Mouse (Mus musculus) cerebellum, adult 11-12 months (tissue): ENCODE results near the gene Mafb.

Experiments used
- DNase-seq: peaks from one replicate; pipeline ENCODE4 v3.0.0; 2022

The Mafb gene

DNA sequence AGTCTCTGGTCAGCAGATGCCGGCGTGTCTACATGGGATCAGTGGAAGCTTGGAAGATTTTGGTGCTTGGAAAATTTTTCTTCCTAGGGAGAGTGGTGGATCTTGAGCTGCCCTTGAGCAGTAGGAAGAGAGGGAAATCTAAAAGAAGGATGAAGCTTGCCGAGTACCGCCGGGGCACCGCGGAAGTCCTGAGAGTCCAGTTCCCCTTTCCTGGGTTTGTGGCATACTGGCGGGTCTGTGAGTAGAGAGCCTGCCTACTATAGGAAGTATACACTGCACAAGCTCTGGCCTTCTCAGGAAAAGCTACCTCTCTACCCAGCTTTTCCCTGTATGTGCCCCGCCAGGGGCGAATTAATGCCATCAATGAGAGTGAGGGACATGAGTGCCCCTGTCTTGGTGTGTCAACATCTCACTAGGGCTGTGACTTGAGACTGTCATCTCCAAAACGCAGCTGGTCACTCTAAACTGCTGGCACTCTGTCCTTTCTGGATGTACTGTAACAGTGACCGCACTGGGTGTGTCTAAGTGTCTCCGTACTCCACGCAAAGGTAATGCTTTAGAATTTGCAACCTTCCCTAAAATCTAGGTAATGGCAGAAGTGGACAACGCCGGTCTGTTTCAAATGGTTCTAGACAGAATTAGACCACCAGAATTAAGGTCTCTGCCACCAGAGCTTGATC lies 5.3 kb downstream of the Mafb start:
- no peak for DNase-seq

DNA sequence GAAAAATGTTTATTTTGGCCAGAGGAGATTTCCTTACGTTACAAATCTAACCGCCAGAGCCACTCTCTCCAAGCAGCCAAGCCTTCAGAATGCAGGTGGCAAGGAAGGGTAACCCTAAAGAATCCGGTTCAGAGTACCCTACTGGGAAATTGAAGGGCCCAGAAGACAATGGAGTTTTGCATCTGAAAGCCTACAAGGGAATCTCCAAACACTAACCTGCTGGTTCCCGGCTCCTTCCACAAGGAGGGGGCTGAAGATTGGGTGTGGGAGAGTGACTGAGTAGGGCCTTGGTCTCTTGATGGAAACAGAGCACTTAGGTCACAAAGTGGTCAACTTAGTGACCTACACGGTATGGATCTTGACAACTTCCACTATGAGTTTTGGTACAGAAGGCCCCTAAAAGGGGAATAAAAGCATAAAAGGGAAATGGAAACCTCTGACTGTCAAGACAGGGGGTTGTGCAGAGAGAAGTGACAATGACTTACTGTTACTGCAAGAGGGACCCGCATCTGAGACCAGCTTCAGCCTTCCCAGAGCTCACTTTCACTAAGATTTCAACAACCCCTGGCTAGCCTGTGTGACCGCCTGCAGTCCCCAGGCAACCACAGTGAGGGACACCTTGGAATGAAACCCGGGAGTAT lies 6.5 kb downstream of the Mafb start:
- no peak for DNase-seq

DNA sequence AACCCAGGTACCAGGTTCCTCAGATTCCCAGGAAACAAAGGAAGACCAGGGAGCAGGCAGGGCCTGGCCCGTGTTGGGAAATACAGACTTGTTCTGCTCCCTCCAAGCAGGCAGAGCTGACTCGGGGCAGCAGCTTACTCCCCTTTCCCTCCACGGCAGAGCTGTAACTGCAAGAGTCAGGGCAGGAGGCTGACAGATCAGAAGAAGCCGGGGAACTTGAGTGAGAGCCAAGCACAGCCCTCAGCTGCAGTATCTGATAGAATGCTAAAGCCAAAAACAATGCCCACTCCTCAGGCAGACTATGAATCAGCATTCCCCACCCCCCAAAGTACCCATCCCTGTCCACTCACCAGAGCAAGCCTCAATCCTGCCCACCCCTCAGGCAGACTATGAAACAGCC lies 8.0 kb downstream of the Mafb start:
- no peak for DNase-seq

DNA sequence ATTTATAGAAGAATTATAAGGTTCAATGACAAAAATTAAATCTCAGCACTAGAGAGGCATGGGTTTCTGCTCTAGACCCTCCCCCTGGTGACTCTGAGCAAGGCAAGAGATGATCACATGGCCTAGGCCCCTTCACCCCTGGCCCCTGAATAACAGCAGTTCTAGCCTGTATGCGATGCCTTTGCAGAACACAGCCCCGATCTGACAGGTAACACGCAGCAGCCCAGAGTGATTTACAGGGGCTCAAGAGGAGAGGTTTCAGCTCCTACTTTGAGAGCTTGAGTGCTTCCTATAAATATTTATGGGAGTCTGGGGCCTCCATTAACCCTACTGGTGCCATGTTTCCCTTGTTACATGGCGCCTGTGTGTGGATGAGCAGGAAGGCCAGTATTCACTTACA lies 9.4 kb downstream of the Mafb start:
- no peak for DNase-seq

DNA sequence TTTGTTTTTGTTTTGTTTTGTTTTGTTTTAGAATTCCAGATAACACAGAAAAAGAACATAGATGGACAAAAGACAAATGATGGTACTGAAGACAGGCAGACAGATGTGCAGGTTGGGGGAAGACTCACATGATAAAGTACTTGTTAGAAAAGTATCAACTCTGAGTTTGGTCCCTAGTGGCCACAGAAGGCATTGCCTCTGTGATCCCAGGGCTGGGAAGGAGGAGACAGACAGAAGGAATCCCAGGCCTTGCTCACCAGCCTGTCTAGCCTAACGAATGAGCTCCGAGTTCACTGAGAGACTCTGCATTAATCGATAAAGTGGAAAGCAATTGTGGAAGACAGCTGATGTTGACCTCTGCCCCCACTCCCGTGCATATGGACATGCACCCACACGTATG lies 10.7 kb downstream of the Mafb start:
- DNase-seq = no peak

DNA sequence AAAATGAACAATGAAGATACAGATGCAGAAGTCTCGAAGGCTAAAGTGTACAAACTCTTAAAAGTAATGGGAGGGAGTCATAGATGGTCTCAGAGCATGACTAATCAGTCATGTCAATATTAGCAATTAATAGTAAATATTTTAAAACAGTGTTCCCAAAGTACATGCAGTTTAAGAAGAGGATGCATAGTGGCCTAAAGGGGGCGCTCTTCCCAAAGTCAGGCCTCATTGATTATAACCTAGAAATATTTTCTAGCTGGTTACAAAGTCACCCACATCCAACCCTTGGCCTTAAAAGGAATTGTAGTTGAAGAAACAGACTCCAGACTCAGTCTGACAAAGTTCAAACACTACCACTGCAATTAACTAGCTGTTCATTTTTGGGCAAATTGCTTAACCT lies 12.5 kb downstream of the Mafb start:
- DNase-seq = no peak

DNA sequence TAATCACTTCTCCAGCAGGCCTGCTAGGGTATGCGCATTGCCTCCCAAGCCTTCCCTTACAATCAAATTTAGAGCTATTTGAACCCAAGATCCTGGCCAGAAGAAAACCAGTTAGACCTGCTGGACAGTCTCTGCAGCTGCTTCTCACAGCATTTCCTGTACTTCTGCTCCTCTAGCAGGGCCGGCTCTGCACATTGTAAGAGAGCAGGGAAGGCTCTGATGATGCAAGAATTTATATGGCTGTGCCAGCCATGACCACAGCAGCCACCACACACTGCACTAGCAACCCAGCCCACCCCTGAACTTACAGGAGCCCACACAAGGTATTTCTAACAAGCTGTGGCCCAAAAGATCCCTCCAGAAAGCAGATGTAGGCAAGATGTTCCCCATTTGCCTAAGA lies 13.3 kb downstream of the Mafb start:
- DNase-seq = no peak

DNA sequence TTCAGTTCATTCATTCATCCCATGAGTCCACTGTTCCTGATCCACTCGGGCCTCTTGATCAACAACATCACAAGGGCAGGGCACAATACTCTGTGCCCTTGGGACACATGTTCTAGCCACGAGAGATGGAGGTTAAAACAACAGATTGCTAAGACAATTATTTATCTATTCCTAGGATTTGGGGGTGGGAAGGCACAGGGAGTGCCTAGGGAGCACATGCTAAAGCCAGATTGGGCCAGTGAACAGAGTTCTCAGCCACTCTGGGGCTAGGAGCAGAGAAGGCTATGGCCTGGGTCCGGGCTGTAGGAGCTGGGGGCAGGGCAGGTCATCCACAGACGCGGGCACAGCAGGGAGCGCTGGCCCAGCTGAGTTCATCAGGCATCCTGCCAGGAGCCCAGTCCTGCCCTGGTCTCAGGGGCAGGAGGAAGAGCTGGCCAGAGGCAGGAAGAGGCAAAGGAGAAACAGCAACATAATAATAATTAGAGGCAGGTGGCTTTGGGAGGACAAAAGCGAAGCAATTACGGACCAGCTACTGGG lies 15.8 kb downstream of the Mafb start:
- no peak for DNase-seq

DNA sequence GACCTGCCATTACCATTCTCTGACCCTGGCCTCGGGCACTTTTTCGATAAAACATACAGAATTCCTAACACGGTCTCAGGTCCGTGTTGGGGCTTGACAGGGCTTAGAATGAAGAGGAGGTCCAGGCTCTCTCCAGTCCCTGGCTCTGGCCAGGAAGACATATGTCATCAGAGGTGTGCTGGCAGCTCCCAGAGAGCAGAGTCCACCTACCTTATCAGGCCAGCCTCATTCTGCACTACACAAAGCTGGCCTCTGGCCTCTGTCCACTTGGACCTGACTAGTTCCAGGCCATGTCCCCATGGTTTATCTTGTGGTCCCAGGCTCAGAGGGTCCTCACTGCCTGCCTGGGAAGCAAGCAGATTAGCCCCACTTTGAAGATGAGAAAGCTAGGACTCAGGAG lies 17.3 kb downstream of the Mafb start:
- DNase-seq = no peak

DNA sequence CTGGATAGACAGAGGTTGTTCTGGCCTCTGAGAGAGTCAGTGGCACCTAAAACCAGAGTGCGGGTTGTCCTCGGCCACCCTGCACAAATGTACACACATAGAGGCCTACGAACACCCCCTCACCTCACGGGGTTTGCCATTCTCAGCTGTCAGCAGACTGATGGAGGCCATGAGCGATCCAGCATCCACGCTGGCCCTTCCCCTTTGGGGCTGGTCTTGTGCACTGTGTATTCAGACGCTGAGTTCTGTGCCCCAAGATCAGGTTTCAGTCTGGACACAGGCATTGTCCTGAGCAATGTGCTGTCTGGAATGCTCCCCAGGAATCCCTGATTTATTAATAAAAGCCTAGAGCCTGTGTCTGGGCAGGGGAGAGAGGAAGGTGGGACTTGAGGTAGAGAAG lies 18.1 kb downstream of the Mafb start:
- no peak for DNase-seq

DNA sequence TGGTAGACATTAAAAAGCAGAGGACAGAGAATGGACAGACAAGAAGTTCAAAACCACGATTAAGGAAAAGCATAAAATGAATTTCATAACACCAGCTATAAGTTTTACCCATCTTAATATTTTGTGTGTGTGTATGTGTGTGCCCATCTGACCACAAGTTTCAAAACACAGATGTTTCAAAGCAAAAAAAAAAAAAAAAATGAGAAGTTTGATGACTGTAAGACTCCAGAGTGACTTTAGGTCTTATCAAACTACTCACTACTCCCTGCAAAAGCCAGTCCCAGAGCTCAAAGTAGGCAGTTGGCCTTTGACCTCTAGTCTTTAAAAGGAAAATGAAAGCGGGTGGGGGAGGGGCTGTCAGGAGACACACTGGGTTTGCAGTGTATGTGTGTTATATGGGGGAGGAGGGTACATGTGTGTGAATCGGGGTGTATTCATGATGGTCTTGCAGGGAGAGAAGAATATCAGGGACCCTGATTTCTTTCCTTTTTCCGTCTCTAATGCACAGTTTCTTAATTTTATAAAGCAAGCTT lies 18.7 kb downstream of the Mafb start:
- no peak for DNase-seq

DNA sequence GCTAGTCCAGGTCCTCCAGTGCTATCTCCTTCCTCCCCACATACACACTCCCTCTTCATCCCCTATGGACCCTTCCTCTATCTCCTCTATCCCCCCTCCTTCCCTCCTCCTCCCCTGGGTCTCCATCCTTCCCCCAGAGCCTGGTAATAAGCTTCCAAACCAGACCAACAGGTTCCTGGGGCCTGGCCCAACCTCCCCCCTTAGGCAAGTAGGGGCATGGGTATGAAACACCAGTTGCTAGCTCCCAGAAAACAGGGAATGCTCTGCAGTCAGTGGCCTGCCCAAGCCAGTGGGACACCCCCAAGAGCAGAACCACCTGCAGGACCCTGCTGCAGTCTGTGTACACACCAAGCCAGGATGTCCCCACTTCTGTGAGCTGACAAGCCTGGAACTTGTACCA lies 21.2 kb downstream of the Mafb start:
- DNase-seq = no peak

DNA sequence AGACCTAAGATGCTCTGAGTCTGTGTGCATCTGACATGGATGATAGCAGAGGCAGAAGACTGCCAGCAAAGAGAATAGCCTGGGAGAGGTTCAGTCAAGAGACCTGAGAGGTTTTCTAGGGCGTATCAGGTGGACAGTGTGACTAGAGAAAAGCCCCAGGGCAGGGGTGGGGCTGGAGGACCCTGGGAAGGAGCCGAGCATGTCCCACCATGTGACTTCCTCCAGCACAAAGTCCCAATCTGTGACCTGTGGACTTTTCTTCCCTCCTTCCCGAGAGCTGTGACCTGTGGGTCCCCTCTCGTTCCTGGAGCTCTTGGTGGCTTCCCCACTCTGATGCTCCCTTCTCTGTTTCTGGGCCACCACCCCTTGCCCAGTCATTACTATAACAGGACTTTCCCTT lies 26.7 kb downstream of the Mafb start:
- no peak for DNase-seq

DNA sequence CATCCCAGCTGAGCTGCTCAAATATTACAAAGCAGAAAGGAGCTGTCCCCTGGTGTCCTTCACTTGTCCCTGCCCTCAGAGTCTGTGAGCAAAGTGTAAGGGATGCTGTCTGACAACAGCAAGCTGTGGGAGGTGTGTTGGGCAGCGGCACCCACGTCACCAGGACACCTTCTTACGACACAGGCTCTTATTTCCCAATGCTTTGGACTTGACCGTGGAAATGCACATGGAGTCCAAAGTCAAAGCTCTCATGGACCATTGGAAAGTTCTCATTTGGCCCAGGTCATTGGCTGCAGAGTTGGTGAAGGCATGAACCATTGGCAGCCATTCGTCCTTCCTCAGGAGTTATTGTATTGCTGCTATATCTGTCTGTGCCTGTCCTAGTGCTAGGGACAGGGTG lies 27.3 kb downstream of the Mafb start:
- no peak for DNase-seq

DNA sequence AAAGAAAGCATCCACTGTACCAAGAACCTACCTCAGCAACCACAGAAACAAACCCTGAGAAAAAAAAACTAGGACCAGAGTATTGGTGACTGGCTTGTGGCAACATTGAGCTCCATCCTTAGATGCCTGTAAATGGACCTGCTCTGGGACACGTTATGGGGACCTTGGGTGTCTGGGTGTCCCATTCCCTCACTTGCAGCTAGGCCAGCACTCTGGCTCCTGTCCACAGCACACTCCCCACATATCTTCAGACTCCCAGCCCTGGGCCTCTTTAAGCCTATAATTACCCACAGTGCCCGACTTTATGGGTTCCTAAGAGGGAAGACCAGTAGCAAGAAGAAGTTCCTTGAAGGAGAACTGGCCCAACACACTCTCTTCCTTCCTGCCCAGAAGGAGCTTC lies 30.8 kb downstream of the Mafb start:
- DNase-seq = no peak

DNA sequence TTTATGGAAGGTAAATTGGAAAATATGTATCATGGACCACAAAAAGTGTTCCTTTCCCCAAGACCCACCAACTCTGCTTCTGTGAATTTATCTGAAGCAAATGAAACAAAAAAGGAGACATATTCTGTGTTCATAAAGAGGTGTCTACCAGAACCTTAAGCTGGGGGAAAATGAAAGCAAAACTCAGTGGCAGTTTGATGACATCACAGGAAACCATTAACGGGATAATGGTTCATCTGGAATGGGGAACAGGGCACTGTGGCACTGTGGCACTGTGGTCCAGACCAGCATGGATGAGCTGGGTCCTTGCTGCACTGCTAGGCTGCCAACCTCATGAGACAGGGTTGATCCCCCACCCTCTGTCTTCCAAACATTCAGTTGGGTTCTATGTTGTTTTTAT lies 31.8 kb downstream of the Mafb start:
- no peak for DNase-seq

DNA sequence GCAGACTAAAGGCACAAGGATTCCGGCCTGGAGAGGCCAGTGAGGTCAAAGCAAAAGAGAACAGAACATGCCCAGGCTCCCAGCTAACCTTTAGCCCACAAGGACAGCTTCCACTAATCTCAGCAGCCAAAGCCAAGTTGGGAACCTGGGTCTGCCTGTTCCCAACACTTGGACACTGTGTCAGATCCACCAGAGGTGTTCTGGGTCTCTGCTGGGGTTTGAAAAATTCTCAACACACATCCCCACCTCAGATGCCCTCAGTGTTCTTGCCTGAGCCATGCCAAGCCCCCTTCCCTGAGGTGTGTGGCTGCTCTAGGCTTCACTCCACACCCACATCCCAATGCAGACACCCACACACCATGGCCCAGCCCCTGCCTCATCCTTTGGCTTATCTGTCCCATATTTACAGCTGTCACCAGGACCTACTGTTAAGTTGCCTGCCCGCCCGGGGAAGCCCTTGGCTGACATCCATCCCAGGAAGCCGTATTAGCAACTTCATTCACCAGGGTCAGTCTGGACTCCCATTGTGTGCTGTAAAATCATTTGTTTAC lies 32.7 kb downstream of the Mafb start, which contains the start of gene Gm826:
Gene Gm826 (minus strand): TSS at position 52 of the 551 bp plus-strand sequence.
- DNase-seq = no peak

DNA sequence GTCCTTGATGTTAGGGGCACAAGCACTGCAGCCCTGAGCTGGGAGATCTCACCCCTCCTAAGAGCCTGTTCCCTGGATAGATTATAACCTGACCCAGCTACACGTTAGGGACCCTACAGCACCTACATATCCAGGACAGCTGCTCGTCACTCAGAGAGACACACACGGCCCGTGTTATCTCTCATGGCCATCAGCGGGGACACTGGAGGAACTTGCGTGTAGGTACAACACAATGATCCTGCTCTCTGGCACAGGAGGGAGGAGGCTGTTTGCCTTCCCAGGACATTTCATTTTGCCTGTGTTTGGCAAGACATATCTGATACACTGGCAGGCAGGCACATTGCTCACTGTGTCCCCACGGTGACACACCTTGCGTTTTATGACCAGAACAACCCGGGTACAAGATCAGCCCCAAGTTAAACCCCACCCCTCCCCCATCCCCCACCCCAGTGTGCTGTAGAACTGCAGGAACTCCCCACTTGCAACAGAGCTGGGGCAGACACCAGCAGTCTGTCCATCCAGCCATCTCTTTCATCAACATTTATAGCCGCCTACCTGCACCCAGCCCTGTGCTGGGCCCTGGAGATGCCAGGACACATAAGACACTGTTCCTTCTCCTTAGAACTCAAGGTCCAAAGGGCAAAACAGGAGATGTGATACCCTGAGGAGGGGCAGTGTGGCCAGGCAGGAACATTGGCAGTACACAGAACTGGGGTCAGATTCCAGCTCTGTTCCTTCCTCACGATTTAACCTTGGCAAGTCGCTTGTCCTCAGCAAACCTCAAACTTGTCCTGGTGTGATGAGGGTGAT lies 34.1 kb downstream of the Mafb start:
- no peak for DNase-seq

DNA sequence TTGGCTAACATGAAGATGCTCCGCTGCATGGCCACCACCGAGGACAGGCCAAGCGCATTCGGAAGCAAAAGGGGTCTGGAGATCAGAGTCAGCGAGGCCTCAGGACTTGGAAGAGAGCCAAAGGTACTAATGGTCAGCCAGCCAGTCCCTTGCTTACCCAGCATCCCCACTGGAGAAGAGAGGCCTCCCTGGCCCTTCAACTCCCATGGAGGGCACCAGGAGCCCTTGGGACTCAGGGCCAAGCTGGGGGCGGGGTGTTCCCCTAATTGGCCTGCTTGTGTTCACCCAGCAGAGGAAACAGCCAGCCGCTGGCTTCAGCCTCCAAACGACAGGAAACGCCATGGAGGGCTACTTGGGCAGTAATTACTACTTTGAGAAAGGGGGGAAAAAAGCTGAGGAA lies 38.0 kb downstream of the Mafb start:
- DNase-seq = no peak

DNA sequence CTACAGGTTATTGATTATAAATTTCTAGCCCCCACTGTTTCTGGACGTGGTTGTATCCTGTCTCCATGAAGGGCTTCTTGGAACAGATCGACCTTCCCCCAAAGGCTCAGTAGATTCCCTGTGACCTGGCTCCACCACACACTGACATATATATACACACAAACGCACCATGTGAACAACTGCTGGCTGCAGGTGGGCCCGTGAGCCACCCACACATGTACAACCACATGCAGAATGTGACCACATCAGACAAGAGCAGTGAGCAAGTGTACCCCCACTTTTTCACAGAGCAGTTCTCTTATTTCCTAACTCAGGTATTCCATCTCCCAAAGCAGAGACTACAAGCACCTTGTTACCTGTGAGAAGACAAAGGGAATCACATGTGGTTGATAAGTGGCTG lies 39.1 kb downstream of the Mafb start:
- DNase-seq = no peak

DNA sequence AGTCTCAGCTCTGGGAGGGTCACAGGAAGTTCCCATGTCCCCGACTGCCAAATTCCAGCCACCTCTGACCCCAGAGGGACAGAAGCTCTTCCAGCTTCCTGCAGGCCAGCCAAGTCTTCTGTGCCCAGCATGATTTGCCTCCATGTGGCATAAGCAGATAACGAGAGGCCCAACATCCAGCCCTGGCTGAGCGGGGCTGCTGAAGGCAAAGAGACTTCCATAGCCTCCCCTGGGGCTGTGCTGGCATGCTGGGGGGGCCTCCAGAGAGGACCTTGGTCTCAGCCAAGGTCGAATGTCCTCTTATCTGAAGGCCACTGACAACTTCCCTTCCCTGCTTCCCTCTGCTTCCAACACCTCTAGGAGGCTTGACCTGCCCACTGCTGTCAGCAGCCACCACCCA lies 39.7 kb downstream of the Mafb start:
- no peak for DNase-seq

DNA sequence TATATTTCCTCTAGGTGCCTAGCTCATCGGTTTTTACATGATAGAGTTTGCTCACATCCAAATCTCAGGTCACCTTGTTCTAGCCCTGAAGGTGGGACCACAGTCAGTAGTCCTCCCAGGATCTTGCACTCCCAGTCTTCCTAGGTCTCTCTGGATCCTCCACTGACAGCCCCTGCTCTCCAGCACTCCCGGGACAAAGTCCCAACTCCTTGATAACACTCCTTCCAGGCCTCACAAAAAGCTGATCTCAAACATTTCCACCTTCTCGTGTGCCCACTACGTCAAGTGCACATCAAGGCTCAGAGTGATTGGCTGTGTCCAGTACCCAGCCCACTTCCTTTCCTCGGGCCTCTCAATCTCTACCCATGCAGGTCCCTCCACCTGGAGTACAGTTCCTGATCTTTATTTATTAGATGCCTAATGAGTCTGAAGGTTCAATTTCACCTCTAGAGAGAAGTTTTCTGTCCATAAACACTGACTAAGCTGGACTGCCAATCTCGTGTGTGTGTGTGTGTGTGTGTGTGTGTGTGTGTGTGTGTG lies 41.7 kb downstream of the Mafb start:
- DNase-seq = no peak

DNA sequence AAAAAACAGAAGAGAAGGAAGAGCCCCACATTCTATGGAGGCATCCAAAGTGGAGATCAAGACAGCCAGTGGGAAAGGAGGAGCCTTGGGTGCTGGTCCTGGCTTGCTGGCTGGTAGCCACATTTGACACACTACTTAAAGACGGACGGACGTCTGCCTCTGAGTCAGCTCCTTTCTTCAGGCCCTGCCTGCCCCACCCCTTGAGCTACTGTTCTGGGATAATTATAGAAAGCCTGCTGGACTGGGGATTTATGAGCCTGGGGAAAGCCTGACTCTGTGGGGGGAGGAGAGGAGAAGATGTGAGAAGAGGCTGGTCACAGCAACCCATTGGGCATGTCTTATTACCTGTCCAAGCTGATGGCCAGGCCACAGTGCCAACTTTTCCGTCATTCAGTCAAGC lies 45.0 kb downstream of the Mafb start:
- DNase-seq = no peak
